Mouse (Mus musculus): ENCODE data around the gene Usp39. TPM values are rescaled to one million over a fixed set of nuclear protein-coding genes. Genes with fewer than 3 reads are reported as not detected.

Gene Usp39
- total RNA-seq, 2 experiments from 2014 or later, result 28.1 to 29.1 TPM

DNA sequence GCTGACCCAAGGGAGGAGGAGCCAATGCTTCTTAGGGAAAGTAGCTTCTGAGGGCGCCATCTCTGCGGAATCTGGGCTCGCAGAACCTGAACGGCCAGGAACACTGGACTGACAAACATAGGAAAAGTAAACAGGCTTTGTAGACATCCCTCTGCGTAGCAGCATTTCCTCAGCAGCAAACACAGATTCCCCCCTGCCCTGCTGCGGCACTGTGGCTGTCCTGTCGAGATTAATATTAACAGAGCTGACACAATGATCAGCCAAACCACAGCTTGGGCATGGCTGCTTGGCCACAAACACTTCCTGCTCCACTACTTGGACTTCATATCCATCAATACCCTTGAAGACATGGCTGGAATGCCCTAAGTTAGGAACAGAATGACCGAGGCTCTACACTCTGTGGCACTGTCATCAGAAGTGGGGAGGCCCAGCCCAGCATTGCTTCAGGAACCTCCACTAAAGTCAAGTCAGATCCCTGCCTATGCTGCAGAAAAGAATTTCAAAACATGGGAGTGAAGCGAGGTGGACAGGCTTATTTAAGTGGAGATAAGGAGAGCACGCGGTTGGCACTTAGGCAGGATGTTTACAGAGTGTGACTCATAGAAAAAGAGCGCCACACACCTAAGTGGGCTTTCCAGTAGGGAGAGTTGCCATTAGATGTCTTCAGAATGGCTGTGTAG lies 51.9 kb downstream of the Usp39 start:
- DNase-seq, result no peak

DNA sequence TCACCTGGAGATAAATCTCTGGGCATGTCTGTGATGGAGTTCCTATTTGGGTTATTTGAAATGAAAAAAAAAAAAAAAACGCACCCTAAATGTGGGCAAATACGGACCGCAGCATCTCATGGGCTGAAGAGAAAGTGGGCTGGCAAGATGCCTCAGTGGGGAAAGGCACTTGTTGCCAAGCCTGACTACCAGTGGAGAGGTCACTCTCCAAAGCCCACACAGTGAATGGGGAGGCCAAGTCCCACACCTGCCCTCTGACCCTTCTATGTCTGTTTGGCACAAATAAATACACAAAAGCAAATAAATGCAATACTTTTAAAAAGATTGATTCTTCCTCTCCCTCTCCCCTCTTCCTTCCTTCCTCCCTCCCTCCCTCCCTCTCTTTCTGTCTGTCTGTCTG lies 55.5 kb downstream of the Usp39 start:
- DNase-seq, result no peak

DNA sequence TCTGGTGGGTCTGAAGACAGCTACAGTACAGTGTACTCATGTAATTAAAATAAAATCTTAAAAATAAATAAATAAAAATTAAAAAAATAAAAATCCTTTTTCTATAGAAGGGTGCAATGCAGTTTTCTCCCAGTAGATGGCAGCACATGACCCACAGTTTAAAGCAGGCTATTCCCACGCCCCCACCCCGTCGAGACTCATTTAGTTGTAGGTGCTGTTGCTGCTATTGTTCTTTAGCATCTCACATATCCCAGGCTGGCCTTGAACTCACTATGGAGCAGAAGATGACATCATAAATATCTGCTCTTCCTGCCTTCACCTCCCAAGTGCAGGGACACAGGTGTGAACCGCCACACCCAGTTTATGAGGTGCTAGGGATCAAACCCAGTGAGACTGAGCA lies 61.1 kb downstream of the Usp39 start:
- DNase-seq, result peak; percentile 74

DNA sequence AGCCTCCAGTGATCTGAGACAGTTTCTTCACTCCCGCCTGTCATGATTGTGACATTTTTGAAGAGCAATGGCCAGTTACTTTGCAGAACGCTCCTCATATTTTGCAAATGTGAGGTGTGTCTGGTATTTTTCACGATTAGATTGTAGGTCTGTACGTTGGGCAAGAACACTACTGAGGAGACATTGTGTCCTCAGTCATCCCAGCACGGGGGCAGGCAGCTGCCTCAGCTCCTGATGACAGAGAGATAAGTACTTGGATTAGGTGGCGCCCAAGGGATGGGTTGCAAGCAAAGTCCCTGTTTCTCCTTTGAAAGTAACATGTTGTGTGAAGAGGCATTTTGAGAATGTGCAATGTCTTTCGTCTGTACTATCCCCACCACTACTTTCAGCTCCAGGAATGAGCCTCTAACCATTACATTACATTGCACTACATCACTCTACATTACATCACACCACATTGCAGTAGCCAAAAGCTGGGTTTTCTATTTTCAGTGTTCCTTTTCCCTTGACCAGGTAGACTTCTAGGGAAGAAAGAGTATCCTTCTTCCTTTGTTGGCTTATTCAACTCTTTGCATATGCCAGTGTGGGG lies 64.5 kb downstream of the Usp39 start:
- DNase-seq, result no peak

DNA sequence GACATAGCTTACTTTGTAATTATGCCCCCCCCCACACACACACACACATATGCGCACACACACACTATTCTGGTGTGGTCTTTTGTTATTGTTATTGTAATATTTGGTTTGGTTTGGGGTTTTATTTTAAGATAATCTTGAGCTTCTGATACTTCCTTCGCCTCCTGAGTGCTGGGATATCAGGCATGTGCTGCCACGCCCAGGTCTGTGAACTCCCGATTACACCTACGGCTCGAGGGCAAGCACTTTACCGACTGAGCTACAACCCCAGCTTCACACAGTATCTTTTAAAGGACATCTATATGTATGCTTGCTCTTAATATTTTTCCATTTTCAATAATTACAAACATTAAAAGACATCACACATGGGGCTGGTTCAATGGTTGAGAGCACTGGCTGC lies 65.5 kb downstream of the Usp39 start:
- no peak for DNase-seq

DNA sequence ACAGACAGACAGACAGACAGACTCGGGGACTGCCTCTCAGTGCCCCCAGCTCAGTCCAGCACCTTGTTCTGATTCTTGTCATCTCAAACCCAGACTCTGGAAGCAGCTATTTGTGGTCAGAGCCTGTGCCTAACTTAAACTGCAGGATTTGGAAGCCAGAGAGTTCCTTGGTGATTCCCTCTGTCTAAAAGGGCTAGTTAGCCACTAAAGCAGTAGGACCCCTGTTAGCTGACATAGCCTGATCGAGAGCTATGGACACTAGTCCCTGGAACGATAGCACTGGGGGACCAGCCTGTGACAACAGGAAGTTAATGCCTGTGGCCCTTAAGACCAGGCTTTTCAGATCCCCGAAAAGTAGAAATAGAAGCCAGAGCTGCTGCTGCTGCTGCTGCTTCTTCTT lies 66.1 kb downstream of the Usp39 start:
- DNase-seq, result no peak

DNA sequence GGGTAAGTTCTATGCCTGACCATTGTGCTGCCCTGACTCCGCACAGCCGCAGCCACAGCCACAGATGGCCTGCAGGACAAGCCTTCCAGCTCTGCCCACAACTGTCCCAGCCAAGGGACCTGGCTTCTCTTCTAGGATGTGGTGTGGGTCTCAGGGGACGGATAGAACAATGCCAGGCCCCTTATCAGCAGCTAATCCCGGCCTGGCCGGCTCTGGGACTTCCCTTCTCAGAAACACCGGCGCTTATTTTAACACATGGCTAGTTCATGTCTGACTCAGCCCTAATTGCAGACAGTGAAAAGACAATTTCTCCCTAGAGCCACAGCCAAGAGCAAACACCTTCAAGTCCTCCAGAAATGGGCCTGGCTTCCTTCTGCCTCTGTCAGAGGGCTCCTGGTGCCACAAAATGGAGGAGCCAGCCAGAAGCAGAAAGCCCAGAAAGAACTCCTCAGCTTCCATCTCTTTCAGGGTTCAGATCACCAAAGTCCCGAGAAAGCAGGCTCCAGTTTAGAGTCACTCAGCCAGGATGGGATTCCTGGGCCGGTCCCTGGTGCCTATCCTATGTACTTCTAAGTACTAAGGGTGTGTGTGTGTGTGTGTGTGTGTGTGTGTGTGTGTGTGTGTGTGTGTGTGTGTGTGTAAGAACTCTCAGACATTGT lies 67.3 kb downstream of the Usp39 start:
- DNase-seq, result peak; percentile 78

DNA sequence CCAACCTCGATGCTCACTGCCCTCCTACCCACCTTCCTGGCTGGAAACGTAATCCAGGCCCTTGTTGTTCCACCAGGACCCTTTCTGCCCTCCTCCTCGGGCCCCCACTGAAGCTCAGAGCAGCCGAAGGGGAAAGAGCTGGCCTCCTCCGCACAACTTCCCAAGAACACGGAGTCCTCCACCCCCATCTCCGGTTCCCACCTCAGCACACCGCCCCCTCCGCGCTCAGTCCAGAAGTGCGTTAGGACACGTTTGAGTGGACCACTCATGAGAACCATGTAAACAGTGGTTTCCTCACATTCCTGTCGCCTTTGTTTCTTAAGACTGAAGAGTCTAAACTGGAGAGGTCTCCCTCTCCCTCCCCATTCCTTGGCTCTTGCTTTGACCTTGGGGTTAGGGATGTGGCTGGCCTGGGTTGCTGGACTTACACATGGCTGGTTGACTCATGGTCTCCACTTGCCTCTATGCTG lies 68.0 kb downstream of the Usp39 start:
- peak; percentile 40 for DNase-seq

DNA sequence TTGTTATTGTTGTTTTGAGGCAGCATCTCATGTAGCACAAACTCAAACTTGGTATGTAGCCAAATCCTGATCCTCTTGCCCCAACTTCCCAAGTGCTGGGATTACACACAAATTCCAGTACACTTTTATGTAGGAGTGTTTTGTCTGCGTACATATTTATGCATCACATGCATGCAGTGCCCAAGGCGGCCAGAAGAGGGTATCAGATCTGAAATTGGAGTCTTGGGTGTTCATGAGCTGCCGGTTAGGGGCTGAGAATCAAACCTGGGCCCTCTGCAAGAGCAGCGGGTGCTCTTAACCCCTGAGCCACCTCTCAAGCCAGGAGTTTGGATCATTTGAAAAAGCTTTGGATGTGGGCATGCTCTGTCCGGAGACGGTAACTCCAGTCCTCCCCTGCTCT lies 68.8 kb downstream of the Usp39 start:
- DNase-seq, result no peak

DNA sequence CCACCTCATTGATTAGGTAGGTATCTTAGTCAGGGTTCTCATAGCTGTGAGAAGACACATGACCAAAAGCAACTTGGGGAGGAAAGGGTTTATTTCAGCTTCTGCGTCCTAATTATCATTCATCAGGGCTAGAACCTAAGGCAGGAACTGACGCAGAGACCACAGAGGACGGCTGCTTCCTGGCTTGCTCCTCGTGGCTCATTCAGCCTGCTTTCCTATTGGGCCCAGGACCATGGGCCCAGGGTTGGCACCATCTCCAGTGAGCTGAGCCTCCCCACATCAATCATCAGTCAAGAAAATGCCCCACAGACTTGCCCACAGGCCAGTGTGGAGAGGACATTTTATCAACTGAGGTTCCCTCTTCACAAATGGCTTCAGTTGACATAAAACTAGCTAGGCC lies 69.5 kb downstream of the Usp39 start:
- no peak for DNase-seq

DNA sequence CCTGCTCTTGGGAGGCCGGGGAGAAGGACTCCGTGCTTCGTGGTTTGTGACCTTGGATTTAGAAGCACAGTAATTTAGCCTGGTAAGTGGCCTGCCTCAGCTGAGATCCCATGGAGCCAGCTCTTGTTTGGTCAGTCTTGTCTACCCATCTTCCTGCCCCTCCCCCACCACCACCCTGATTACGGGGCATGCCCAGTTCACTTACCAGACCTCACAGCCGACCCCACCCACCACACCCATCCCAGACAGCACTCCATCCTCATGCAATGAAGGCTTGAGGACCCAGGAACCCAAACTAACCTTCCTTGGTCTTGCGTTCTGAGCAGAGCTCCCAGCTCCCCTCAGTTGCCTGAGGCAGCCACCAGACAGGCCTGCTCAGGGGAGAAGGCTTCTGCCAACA lies 71.8 kb downstream of the Usp39 start:
- DNase-seq, result no peak

DNA sequence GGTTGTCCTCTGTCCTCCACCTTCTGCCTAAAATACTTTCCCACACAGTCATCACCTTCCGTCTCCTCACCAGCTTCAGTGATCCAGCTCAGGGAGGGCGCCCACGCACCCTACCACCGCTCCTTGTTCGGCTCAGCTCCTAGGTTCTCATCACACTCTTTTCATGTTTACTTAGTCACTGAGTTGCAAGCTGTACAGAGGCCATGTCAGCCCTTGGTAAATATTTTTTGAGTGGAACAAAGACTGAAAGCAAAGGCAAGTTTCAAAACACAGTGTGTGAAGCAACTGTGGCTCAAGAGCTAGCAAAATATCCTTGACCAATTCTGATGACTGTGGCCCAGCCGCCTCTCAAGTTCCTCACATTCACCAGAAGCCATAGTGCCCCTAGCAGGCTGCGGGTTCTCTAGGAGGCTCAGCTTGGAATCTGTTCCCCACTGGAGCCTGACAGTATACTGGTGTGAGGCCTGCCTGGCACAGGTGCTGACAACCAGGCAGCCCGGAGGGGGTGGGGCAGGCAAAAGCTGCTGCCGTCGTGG lies 72.8 kb downstream of the Usp39 start:
- DNase-seq, result peak; percentile 37

DNA sequence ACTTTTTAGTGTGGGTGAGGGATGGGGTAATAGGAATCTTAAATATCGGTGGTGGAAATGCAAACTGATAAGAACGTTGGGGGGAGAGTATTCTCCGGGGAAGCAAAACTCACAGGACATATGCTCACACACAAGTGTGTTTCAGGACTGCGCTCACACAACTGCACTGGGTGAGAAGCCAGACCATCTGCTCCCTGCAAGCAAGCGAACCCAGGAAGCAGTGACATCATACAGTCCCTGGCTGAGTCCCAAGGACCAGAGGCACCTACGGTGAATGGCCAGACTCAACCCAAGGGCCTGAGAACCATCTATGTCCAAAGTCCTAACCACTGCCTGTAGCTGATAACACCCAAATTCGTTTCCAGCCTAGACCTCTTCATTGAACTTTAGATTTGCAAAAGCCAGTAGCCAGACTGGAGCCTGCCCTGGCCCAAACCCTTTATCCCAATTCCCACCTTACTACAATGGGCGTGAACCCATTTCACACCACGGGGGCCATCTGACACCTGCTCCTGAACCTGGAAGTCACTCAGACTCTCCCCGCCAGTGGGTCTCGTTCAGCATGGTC lies 73.9 kb downstream of the Usp39 start:
- DNase-seq, result no peak

DNA sequence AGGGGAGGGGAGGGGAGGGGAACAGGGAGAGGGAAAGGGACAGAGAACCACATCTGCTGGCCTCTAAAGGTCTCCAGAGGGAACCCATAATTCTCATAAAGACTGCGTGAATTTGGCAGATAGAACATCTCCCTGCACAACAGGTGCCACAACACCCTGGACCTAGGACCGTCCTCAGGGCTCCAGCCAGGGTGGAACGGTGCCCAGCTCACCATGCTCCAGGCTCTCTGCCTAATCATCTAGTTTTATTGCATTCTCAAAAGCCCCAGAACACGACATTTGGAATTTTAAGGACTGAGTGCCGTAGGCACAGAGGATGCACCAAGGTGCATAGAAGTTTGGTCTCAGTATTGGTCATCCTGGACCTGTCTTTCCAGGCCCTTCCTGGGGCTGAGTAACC lies 74.7 kb downstream of the Usp39 start:
- no peak for DNase-seq

Other genes starting within 250 kb of the Usp39 start
- gene St3gal5, start 247.6 kb downstream of the Usp39 start, total RNA-seq (2021), result 10 to 100 TPM; 33.5 to 37.6 TPM
- gene Atoh8, start 109.6 kb downstream of the Usp39 start, total RNA-seq (2021), result 1 to 10 TPM; 7.2 to 8.6 TPM
- gene Sftpb, start 40.6 kb downstream of the Usp39 start, total RNA-seq (2021), result not detected
- 10 to 100 TPM; 12.7 to 13.0 TPM for gene 0610030E20Rik, start 2.1 kb upstream of the Usp39 start, total RNA-seq (2021)
- gene Tmem150a, start 10.3 kb upstream of the Usp39 start, total RNA-seq (2021), result 10 to 100 TPM in 1 of 2 experiments, 1 to 10 TPM in 1; 9.8 to 12.3 TPM
- 10 to 100 TPM; 41.1 to 42.4 TPM for gene Rnf181, start 21.8 kb upstream of the Usp39 start, total RNA-seq (2021)
- 10 to 100 TPM; 33.4 to 36.0 TPM for gene Vamp5, start 35.3 kb upstream of the Usp39 start, total RNA-seq (2021)
- 100 to 1,000 TPM; 105 to 121 TPM for gene Vamp8, start 45.5 kb upstream of the Usp39 start, total RNA-seq (2021)
- gene Ggcx, start 69.1 kb upstream of the Usp39 start, total RNA-seq (2021), result 10 to 100 TPM; 26.8 to 28.2 TPM
- gene Mat2a, start 94.4 kb upstream of the Usp39 start, total RNA-seq (2021), result 100 to 1,000 TPM; 239 to 255 TPM
- under 1 TPM in 1 of 2 experiments, not detected in 1; 0.20 TPM for gene Sh2d6, start 176.5 kb upstream of the Usp39 start, total RNA-seq (2021)
- 10 to 100 TPM; 11.5 to 12.9 TPM for gene Capg, start 199.2 kb upstream of the Usp39 start, total RNA-seq (2021)